Mouse (Mus musculus) C2C12 (cell line): ENCODE results near the gene Vps53. TPM values are rescaled to one million over a fixed set of nuclear protein-coding genes. Genes with fewer than 3 reads are reported as not detected.

Experiments used
- H3K27me3 ChIP-seq: one replicate; pipeline ENCODE4 v1.6.1; 2011; ENCODE audit not compliant: control insufficient read depth, insufficient read depth, insufficient read length
- H3K36me3 ChIP-seq: one replicate; pipeline ENCODE4 v1.6.1; 2011; ENCODE audit not compliant: control insufficient read depth, insufficient read depth
- H3K4me3 ChIP-seq: one replicate; pipeline ENCODE4 v1.5.1; 2011; ENCODE audit warnings: mild to moderate bottlenecking, control low read depth; ENCODE audit not compliant: poor library complexity, insufficient read depth, severe bottlenecking
- H3K79me2 ChIP-seq: one replicate; pipeline ENCODE4 v1.6.1; 2011; ENCODE audit not compliant: control insufficient read depth, insufficient read depth
- H3K79me3 ChIP-seq: one replicate; pipeline ENCODE4 v1.6.1; 2011; ENCODE audit warnings: low read depth, control low read depth
- H3ac ChIP-seq: one replicate; pipeline ENCODE3; 2011; ENCODE audit warnings: low read depth; ENCODE audit not compliant: control insufficient read depth, insufficient read length
- CEBPB ChIP-seq: IDR thresholded peaks from one replicate; pipeline ENCODE4 v1.6.1; 2011; ENCODE audit warnings: low read depth, mild to moderate bottlenecking, control low read depth, moderate library complexity
- CTCF ChIP-seq: IDR thresholded peaks from one replicate; pipeline ENCODE4 v1.5.1; 2011; ENCODE audit not compliant: control insufficient read depth, insufficient read depth, insufficient read length
- FOSL1 ChIP-seq: IDR thresholded peaks from one replicate; pipeline ENCODE4 v1.8.0; 2011; ENCODE audit warnings: mild to moderate bottlenecking, low read length; ENCODE audit not compliant: poor library complexity, insufficient read depth, severe bottlenecking
- MAX ChIP-seq: IDR thresholded peaks from one replicate; pipeline ENCODE4 v1.6.1; 2011; ENCODE audit warnings: mild to moderate bottlenecking, control low read depth
- MYOD1 ChIP-seq: IDR thresholded peaks from one replicate; pipeline ENCODE4 v1.6.1; 2011; ENCODE audit warnings: low read depth; ENCODE audit not compliant: control insufficient read depth, insufficient read length
- MYOG ChIP-seq: IDR thresholded peaks from one replicate; pipeline ENCODE4 v1.6.1; 2011; ENCODE audit not compliant: control insufficient read depth, insufficient read length; ENCODE audit errors: extremely low read depth
- USF1 ChIP-seq: IDR thresholded peaks from one replicate; pipeline ENCODE4 v1.6.1; 2011; ENCODE audit warnings: low read depth, mild to moderate bottlenecking, control low read depth, moderate library complexity
- polyA plus RNA-seq: library from polyadenylated mRNA; unstranded; fragments of >200 nt; fragmentation: generic; extraction: Trizol; gene quantifications from one replicate; pipeline ENCODE4 v1.2.1, GENCODE M21; 2012; ENCODE audit warnings: missing spikeins

Vps53 gene
- polyA plus RNA-seq, 1 experiment, result 29.2 TPM

GRCm38 (mm10) chr11:76158375-76158774 lies 21.1 kb downstream of the Vps53 start:
- TF ChIP-seq USF1 (no peak), MAX (no peak), FOSL1 (no peak), MYOG (no peak), CTCF (no peak), CEBPB (no peak), MYOD1 (no peak)
- no peak overlapping the region for H3ac ChIP-seq
- H3K4me3 ChIP-seq, result no peak overlapping the region
- no peaks in the 10 kb centered on the region for H3K79me2 ChIP-seq
- H3K36me3 ChIP-seq, result peaks cover 29% of the 10 kb centered on the region
- no peaks in the 10 kb centered on the region for H3K27me3 ChIP-seq
- no peaks in the 10 kb centered on the region for H3K79me3 ChIP-seq

GRCm38 (mm10) chr11:76154861-76155260 lies 24.6 kb downstream of the Vps53 start:
- peaks cover 26% of the 10 kb centered on the region for H3K36me3 ChIP-seq
- TF ChIP-seq MYOG (no peak), FOSL1 (no peak), USF1 (no peak), MYOD1 (peak; percentile 17), MAX (no peak), CTCF (no peak)
- H3ac ChIP-seq, result no peak overlapping the region
- no peaks in the 10 kb centered on the region for H3K79me2 ChIP-seq
- no peak overlapping the region for H3K4me3 ChIP-seq
- H3K79me3 ChIP-seq, result no peaks in the 10 kb centered on the region
- H3K27me3 ChIP-seq, result no peaks in the 10 kb centered on the region

- no peaks in the 10 kb centered on the region for H3K79me3 ChIP-seq
- H3K36me3 ChIP-seq, result peaks cover 29% of the 10 kb centered on the region
- TF ChIP-seq CEBPB (no peak), MYOG (no peak), MAX (no peak), USF1 (no peak), MYOD1 (no peak)
- H3K79me2 ChIP-seq, result no peaks in the 10 kb centered on the region
- H3K27me3 ChIP-seq, result no peaks in the 10 kb centered on the region
- H3K4me3 ChIP-seq, result no peak overlapping the region
- H3ac ChIP-seq, result no peak overlapping the region
Measured at GRCm38 (mm10) chr11:76154200-76154599, 25.2 kb downstream of the Vps53 start.

GRCm38 (mm10) chr11:76153236-76153951 lies 26.1 kb downstream of the Vps53 start:
- Histone ChIP-seq H3K4me3 (no peak overlapping the region), H3K27me3 (no peaks in the 10 kb centered on the region), H3K79me2 (no peaks in the 10 kb centered on the region), H3K36me3 (peaks cover 29% of the 10 kb centered on the region), H3K79me3 (no peaks in the 10 kb centered on the region), H3ac (no peak overlapping the region)
- TF ChIP-seq MYOD1, result no peak
- TF ChIP-seq FOSL1, result no peak

GRCm38 (mm10) chr11:76150980-76151379 lies 28.5 kb downstream of the Vps53 start:
- H3K4me3 ChIP-seq, result no peak overlapping the region
- no peaks in the 10 kb centered on the region for H3K79me2 ChIP-seq
- TF ChIP-seq CEBPB, result no peak
- TF ChIP-seq MYOD1, result no peak
- TF ChIP-seq FOSL1, result no peak
- no peak for TF ChIP-seq USF1
- no peak for TF ChIP-seq MYOG
- TF ChIP-seq CTCF, result no peak
- no peak for TF ChIP-seq MAX
- no peak overlapping the region for H3ac ChIP-seq
- no peaks in the 10 kb centered on the region for H3K79me3 ChIP-seq
- peaks cover 29% of the 10 kb centered on the region for H3K36me3 ChIP-seq
- no peaks in the 10 kb centered on the region for H3K27me3 ChIP-seq
